Mouse (Mus musculus) C2C12 (cell line): Measurements from ENCODE around the gene Kalrn.

Experiments used
- CEBPB ChIP-seq: IDR thresholded peaks from one replicate; pipeline ENCODE4 v1.6.1; 2011; ENCODE audit warnings: low read depth, mild to moderate bottlenecking, control low read depth, moderate library complexity
- CTCF ChIP-seq: IDR thresholded peaks from one replicate; pipeline ENCODE4 v1.5.1; 2011; ENCODE audit not compliant: control insufficient read depth, insufficient read depth, insufficient read length
- FOSL1 ChIP-seq: IDR thresholded peaks from one replicate; pipeline ENCODE4 v1.8.0; 2011; ENCODE audit warnings: mild to moderate bottlenecking, low read length; ENCODE audit not compliant: poor library complexity, insufficient read depth, severe bottlenecking
- MAX ChIP-seq: IDR thresholded peaks from one replicate; pipeline ENCODE4 v1.6.1; 2011; ENCODE audit warnings: mild to moderate bottlenecking, control low read depth
- MYOD1 ChIP-seq: IDR thresholded peaks from one replicate; pipeline ENCODE4 v1.6.1; 2011; ENCODE audit warnings: low read depth; ENCODE audit not compliant: control insufficient read depth, insufficient read length
- MYOG ChIP-seq: IDR thresholded peaks from one replicate; pipeline ENCODE4 v1.6.1; 2011; ENCODE audit not compliant: control insufficient read depth, insufficient read length; ENCODE audit errors: extremely low read depth
- USF1 ChIP-seq: IDR thresholded peaks from one replicate; pipeline ENCODE4 v1.6.1; 2011; ENCODE audit warnings: low read depth, mild to moderate bottlenecking, control low read depth, moderate library complexity

GRCm38 (mm10) chr16:33967283-33967640, 606.1 kb downstream of the Kalrn start:
- TF ChIP-seq CTCF (no peak), USF1 (no peak), MYOG (no peak), MAX (no peak), FOSL1 (no peak), MYOD1 (no peak), CEBPB (no peak)
